Mouse (Mus musculus): Measurements from ENCODE around the gene Zfhx3. TPM values are rescaled to one million over a fixed set of nuclear protein-coding genes. Genes with fewer than 3 reads are reported as not detected.

Zfhx3 gene
- total and polyA plus RNA-seq, 3 experiments: 0.23 to 2.5 TPM; not detected in 1

GRCm38 (mm10) chr8:108900541-108900940 is 958.1 kb downstream of the Zfhx3 start:
- H3K4me3 ChIP-seq (ENCODE audit: control insufficient read depth in 1 of 2, insufficient read depth in 1 of 2, low read depth in 2 of 2, low read length in 2 of 2): no peak overlapping the region
- TF ChIP-seq RAD21 (IDR thresholded peaks at IDR 0.05; ENCODE audit: low read depth, low read length): no peak
- no peak for TF ChIP-seq TCF12 (IDR thresholded peaks at IDR 0.05; ENCODE audit: low read depth, low read length)
- no peak for TF ChIP-seq CHD2 (IDR thresholded peaks at IDR 0.05; ENCODE audit: low read length)
- TF ChIP-seq E2F4 (IDR thresholded peaks at IDR 0.05; ENCODE audit: borderline replicate concordance, low read depth, low read length): no peak
- no peak for TF ChIP-seq GABPA (IDR thresholded peaks at IDR 0.05; ENCODE audit: low read depth, low read length)
- TF ChIP-seq NRF1 (IDR thresholded peaks at IDR 0.05; ENCODE audit: insufficient read depth, low read depth, low read length, poor library complexity, severe bottlenecking): no peak
- TF ChIP-seq POLR2AphosphoS2 (IDR thresholded peaks at IDR 0.05; ENCODE audit: low read length): no peak
- no peak for TF ChIP-seq MAZ (IDR thresholded peaks at IDR 0.05; ENCODE audit: low read depth, low read length)
- no peak for TF ChIP-seq ZC3H11A (IDR thresholded peaks at IDR 0.05; ENCODE audit: low read depth, low read length)
- TF ChIP-seq UBTF (IDR thresholded peaks at IDR 0.05; ENCODE audit: borderline replicate concordance, insufficient read depth, low read depth, low read length): no peak
- no peaks in the 10 kb centered on the region for H3K9me3 ChIP-seq (replicated peaks; ENCODE audit: insufficient read depth, low read length)
- H3K27ac ChIP-seq (ENCODE audit: control insufficient read depth, low read depth, low read length): no peak overlapping the region
- H3K27me3 ChIP-seq (ENCODE audit: control insufficient read depth in 1 of 2, insufficient read depth in 2 of 2, low read length in 2 of 2): no peaks in the 10 kb centered on the region
- no peak overlapping the region for H3K9ac ChIP-seq (ENCODE audit: control insufficient read depth, low read depth, low read length, poor library complexity, severe bottlenecking)
- peaks cover 0 to 2% of the 10 kb centered on the region in 2 experiments; a peak in 1 of 4 replicates for H3K36me3 ChIP-seq (ENCODE audit: control insufficient read depth in 1 of 2, insufficient read depth in 2 of 2, low read length in 2 of 2)
- H3K79me2 ChIP-seq (ENCODE audit: control insufficient read depth, insufficient read depth, low read length, poor library complexity): no peaks in the 10 kb centered on the region
- peaks cover 0 to 14% of the 10 kb centered on the region in 2 experiments; a peak in 2 of 4 replicates for H3K4me1 ChIP-seq (ENCODE audit: control insufficient read depth in 1 of 2, insufficient read depth in 2 of 2, low read length in 2 of 2)
- DNase-seq (ENCODE audit: low read depth, low spot score): no peak

- no peak overlapping the region for H3K9ac ChIP-seq (ENCODE audit: control insufficient read depth, low read depth, low read length, poor library complexity, severe bottlenecking)
- no peak overlapping the region for H3K27ac ChIP-seq (ENCODE audit: control insufficient read depth, low read depth, low read length)
- H3K9me3 ChIP-seq (replicated peaks; ENCODE audit: insufficient read depth, low read length): no peaks in the 10 kb centered on the region
- no peak overlapping the region for H3K4me3 ChIP-seq (ENCODE audit: control insufficient read depth in 1 of 2, insufficient read depth in 1 of 2, low read depth in 2 of 2, low read length in 2 of 2)
- peaks cover 0 to 14% of the 10 kb centered on the region in 2 experiments; a peak in 2 of 4 replicates for H3K4me1 ChIP-seq (ENCODE audit: control insufficient read depth in 1 of 2, insufficient read depth in 2 of 2, low read length in 2 of 2)
- no peaks in the 10 kb centered on the region for H3K27me3 ChIP-seq (ENCODE audit: control insufficient read depth in 1 of 2, insufficient read depth in 2 of 2, low read length in 2 of 2)
- DNase-seq (ENCODE audit: low read depth, low spot score): no peak
- TF ChIP-seq MYC (IDR thresholded peaks at IDR 0.05; ENCODE audit: low read depth, low read length) (no peak), ZKSCAN1 (IDR thresholded peaks at IDR 0.05; ENCODE audit: low read depth, low read length) (no peak), ZNF384 (IDR thresholded peaks at IDR 0.05; ENCODE audit: low read depth, low read length) (no peak), TBP (IDR thresholded peaks at IDR 0.05; ENCODE audit: low read depth, low read length) (no peak), EP300 (IDR thresholded peaks at IDR 0.05; ENCODE audit: low read depth in 1 of 2, low read length in 2 of 2) (no peak), BHLHE40 (IDR thresholded peaks at IDR 0.05; ENCODE audit: borderline replicate concordance, low read depth, low read length) (no peak), GATA1 (IDR thresholded peaks at IDR 0.05; ENCODE audit: low read depth, low read length) (no peak), MEF2A (IDR thresholded peaks at IDR 0.05; ENCODE audit: extremely low read depth, insufficient replicate concordance, low read depth, low read length, poor library complexity, severe bottlenecking) (no peak), HCFC1 (IDR thresholded peaks at IDR 0.05; ENCODE audit: low read depth, low read length) (no peak), TCF12 (IDR thresholded peaks at IDR 0.05; ENCODE audit: low read depth, low read length) (no peak), TAL1 (IDR thresholded peaks at IDR 0.05; ENCODE audit: low read length) (no peak), MAZ (IDR thresholded peaks at IDR 0.05; ENCODE audit: low read depth, low read length) (no peak), MAX (IDR thresholded peaks at IDR 0.05; ENCODE audit: low read length) (no peak), NRF1 (IDR thresholded peaks at IDR 0.05; ENCODE audit: insufficient read depth, low read depth, low read length, poor library complexity, severe bottlenecking) (no peak), SIN3A (IDR thresholded peaks at IDR 0.05; ENCODE audit: low read length) (no peak), CHD1 (IDR thresholded peaks at IDR 0.05; ENCODE audit: low read depth, low read length) (no peak), RCOR1 (IDR thresholded peaks at IDR 0.05; ENCODE audit: low read depth, low read length) (no peak)
- peaks cover 0 to 2% of the 10 kb centered on the region in 2 experiments; a peak in 1 of 4 replicates for H3K36me3 ChIP-seq (ENCODE audit: control insufficient read depth in 1 of 2, insufficient read depth in 2 of 2, low read length in 2 of 2)
- no peaks in the 10 kb centered on the region for H3K79me2 ChIP-seq (ENCODE audit: control insufficient read depth, insufficient read depth, low read length, poor library complexity)
Measured at GRCm38 (mm10) chr8:108901208-108901607, 958.8 kb downstream of the Zfhx3 start.

Measured in MEL (cell line).